Mouse (Mus musculus): ENCODE measurements around the gene Gm8165. TPM values are rescaled to one million over a fixed set of nuclear protein-coding genes. Genes with fewer than 3 reads are reported as not detected.
"Not testable (repeated sequence)": the region's sequence is repeated elsewhere in the genome, so short reads cannot be mapped to it uniquely, and the experiment has no call there.

Gm8165 gene
- not detected for total RNA-seq (2021)
- long read RNA-seq, experiment 1: 0 reads
- long read RNA-seq, experiment 2: 0 reads

DNA sequence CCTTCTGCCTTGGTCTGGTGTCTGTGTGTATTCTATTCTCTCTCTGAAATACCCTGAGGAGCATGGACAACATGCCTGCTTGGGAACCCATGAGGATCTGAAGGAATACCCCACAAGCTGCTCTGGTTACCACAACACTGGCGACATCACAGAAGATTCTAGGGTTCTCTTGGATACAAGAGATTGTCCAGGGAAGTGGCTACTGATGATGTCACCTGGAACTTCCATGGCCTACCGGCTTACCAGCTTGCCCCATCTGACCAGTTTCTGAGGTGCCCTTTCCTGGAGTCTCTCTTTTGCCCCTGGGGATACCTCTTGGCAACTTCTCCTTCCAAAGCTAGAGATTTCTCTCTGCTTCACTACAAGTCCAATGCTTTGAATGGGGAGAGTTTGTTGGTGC lies at the start of gene Gm8165:
Gm8165 (minus strand) TSS at position 101 of the 400 bp plus-strand sequence.
- intact Hi-C loops (cut with DNase I); DNase-seq: not testable (repeated sequence)

DNA sequence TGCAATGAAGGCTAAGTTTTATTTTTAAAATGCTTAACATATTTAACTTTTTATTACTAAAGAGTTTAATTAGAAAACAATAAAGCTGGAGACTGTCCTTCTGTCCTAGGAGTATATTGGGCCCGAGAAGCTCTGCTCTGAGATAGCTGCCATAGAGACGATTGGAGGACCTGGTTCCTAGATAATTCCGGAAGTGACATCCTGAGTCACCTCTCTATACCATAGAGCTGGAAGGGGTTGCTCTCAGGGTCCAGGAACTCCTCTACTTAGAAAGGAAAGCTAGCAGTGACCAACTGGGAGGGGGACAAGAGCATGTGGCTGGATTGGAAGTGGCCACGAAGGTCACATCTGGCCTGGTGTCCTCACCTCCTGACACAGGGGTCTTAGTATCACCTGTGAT lies 20.6 kb upstream of the Gm8165 start, which contains the start of gene Gm7324:
Gm7324 (plus strand) TSS at position 208 of the 400 bp plus-strand sequence.
- intact Hi-C loops (cut with DNase I); DNase-seq: not testable (repeated sequence)

Other genes with a start within 250 kb of the Gm8165 start
- gene Gm5799, start 133.6 kb downstream of the Gm8165 start, total RNA-seq (2021): not detected
- gene Gm17654, start 98.1 kb downstream of the Gm8165 start, total RNA-seq (2021): not detected
- not detected for gene Gm10375, start 69.2 kb downstream of the Gm8165 start, total RNA-seq (2021)
- under 1 TPM; 0.68 to 0.72 TPM for gene Gm7324, start 20.6 kb upstream of the Gm8165 start, total RNA-seq (2021)
- not detected for gene Gm16506, start 50.3 kb upstream of the Gm8165 start, total RNA-seq (2021)
- gene Gm6526, start 70.7 kb upstream of the Gm8165 start, total RNA-seq (2021): not detected
- gene Gm8180, start 107.5 kb upstream of the Gm8165 start, total RNA-seq (2021): not detected
- gene Ear1, start 198.3 kb upstream of the Gm8165 start, total RNA-seq (2021): not detected
- not detected for gene Ear10, start 246.4 kb upstream of the Gm8165 start, total RNA-seq (2021)
- 1 to 10 TPM; 4.2 to 4.4 TPM for gene Gm8113, start 248.2 kb upstream of the Gm8165 start, total RNA-seq (2021)